Mouse (Mus musculus): ENCODE measurements around the gene Gm28048. TPM values are rescaled to one million over a fixed set of nuclear protein-coding genes. Genes with fewer than 3 reads are reported as not detected.

Gene Gm28048
- polyA plus RNA-seq, 1 experiment from 2014 or later = 3.4 TPM

- Histone ChIP-seq H3K9me3 (replicated peaks) (no peaks in the 10 kb centered on the region), H3K27ac (no peak overlapping the region), H3K4me2 (no peak overlapping the region), H3K36me3 (ENCODE audit: poor library complexity, severe bottlenecking) (no peaks in the 10 kb centered on the region), H3K9ac (no peak overlapping the region), H3K4me1 (peaks cover 11% of the 10 kb centered on the region; the same call in 1 of the 2 replicates), H3K27me3 (no peaks in the 10 kb centered on the region), H3K4me3 (no peak overlapping the region)
- 88% methylated on average over 3 of the region's 3 CpGs for WGBS
- no peak for ATAC-seq
Observed at GRCm38 (mm10) chr11:22876680-22877330, 105.1 kb downstream of the Gm28048 start.

GRCm38 (mm10) chr11:22875279-22875678 is 106.6 kb downstream of the Gm28048 start:
- H3K4me1 ChIP-seq = peaks cover 11% of the 10 kb centered on the region; the same call in 1 of the 2 replicates
- no peak overlapping the region for H3K4me2 ChIP-seq
- H3K9me3 ChIP-seq (replicated peaks) = no peaks in the 10 kb centered on the region
- peak; percentile 61 for ATAC-seq
- peak overlapping the region; percentile 40 for H3K27ac ChIP-seq
- 73% methylated on average over 4 of the region's 4 CpGs for WGBS
- H3K27me3 ChIP-seq = no peaks in the 10 kb centered on the region
- H3K9ac ChIP-seq = no peak overlapping the region
- H3K4me3 ChIP-seq = no peak overlapping the region
- H3K36me3 ChIP-seq (ENCODE audit: poor library complexity, severe bottlenecking) = no peaks in the 10 kb centered on the region

- 48% methylated on average over 6 of the region's 6 CpGs for WGBS
- ATAC-seq = no peak
- H3K9me3 ChIP-seq (replicated peaks) = no peaks in the 10 kb centered on the region
- H3K9ac ChIP-seq = no peak overlapping the region
- H3K4me1 ChIP-seq = peaks cover 11% of the 10 kb centered on the region; the same call in 1 of the 2 replicates
- H3K36me3 ChIP-seq (ENCODE audit: poor library complexity, severe bottlenecking) = no peaks in the 10 kb centered on the region
- H3K4me2 ChIP-seq = no peak overlapping the region
- peak overlapping the region; percentile 19; the same call in 1 of the 2 replicates for H3K27ac ChIP-seq
- H3K4me3 ChIP-seq = no peak overlapping the region
- no peaks in the 10 kb centered on the region for H3K27me3 ChIP-seq
Observed at GRCm38 (mm10) chr11:22874747-22875146, 107.1 kb downstream of the Gm28048 start.

- H3K9me3 ChIP-seq (replicated peaks) = no peaks in the 10 kb centered on the region
- H3K4me3 ChIP-seq = no peak overlapping the region
- H3K27me3 ChIP-seq = no peaks in the 10 kb centered on the region
- no peak overlapping the region for H3K4me2 ChIP-seq
- H3K4me1 ChIP-seq = peaks cover 11% of the 10 kb centered on the region; the same call in 1 of the 2 replicates
- H3K27ac ChIP-seq = no peak overlapping the region
- WGBS = 63% methylated on average over 4 of the region's 4 CpGs
- no peaks in the 10 kb centered on the region for H3K36me3 ChIP-seq (ENCODE audit: poor library complexity, severe bottlenecking)
- no peak overlapping the region for H3K9ac ChIP-seq
- ATAC-seq = no peak
Observed at GRCm38 (mm10) chr11:22873383-22873782, 108.5 kb downstream of the Gm28048 start.

- 61% methylated on average over 4 of the region's 4 CpGs for WGBS
- H3K9ac ChIP-seq = no peak overlapping the region
- peaks cover 11% of the 10 kb centered on the region; the same call in 1 of the 2 replicates for H3K4me1 ChIP-seq
- H3K9me3 ChIP-seq (replicated peaks) = no peaks in the 10 kb centered on the region
- H3K27ac ChIP-seq = no peak overlapping the region; the same call in 1 of the 2 replicates
- ATAC-seq = no peak
- H3K4me3 ChIP-seq = no peak overlapping the region
- H3K27me3 ChIP-seq = no peaks in the 10 kb centered on the region
- H3K4me2 ChIP-seq = no peak overlapping the region
- H3K36me3 ChIP-seq (ENCODE audit: poor library complexity, severe bottlenecking) = no peaks in the 10 kb centered on the region
Observed at GRCm38 (mm10) chr11:22872307-22872680, 109.6 kb downstream of the Gm28048 start.

- 70% methylated on average over 7 of the region's 7 CpGs for WGBS
- Histone ChIP-seq H3K27me3 (no peaks in the 10 kb centered on the region), H3K4me3 (no peak overlapping the region), H3K9ac (no peak overlapping the region), H3K4me1 (peaks cover 11% of the 10 kb centered on the region; the same call in 1 of the 2 replicates), H3K27ac (no peak overlapping the region; the same call in 1 of the 2 replicates), H3K36me3 (ENCODE audit: poor library complexity, severe bottlenecking) (no peaks in the 10 kb centered on the region), H3K9me3 (replicated peaks) (no peaks in the 10 kb centered on the region), H3K4me2 (no peak overlapping the region)
- no peak for ATAC-seq
Observed at GRCm38 (mm10) chr11:22871628-22872306, 110.1 kb downstream of the Gm28048 start.

- Histone ChIP-seq H3K36me3 (ENCODE audit: poor library complexity, severe bottlenecking) (no peaks in the 10 kb centered on the region), H3K4me1 (peaks cover 20% of the 10 kb centered on the region), H3K27me3 (0 out of 2 replicates have a peak, but pooled peaks cover 2% of the 10 kb centered on the region), H3K4me2 (no peak overlapping the region), H3K27ac (no peak overlapping the region), H3K4me3 (no peak overlapping the region), H3K9me3 (replicated peaks) (no peaks in the 10 kb centered on the region), H3K9ac (no peak overlapping the region)
- ATAC-seq = no peak
- WGBS = 89% methylated on average over 8 of the region's 8 CpGs
Observed at GRCm38 (mm10) chr11:22868582-22868981, 113.3 kb downstream of the Gm28048 start.

- no peaks in the 10 kb centered on the region for H3K36me3 ChIP-seq (ENCODE audit: poor library complexity, severe bottlenecking)
- H3K27ac ChIP-seq = no peak overlapping the region
- H3K9me3 ChIP-seq (replicated peaks) = no peaks in the 10 kb centered on the region
- no peak overlapping the region for H3K4me2 ChIP-seq
- WGBS = 90% methylated on average over 5 of the region's 5 CpGs
- no peak overlapping the region for H3K9ac ChIP-seq
- no peak overlapping the region for H3K4me3 ChIP-seq
- ATAC-seq = no peak
- H3K27me3 ChIP-seq = 0 out of 2 replicates have a peak, but pooled peaks cover 8% of the 10 kb centered on the region
- peaks cover 23% of the 10 kb centered on the region for H3K4me1 ChIP-seq
Observed at GRCm38 (mm10) chr11:22867691-22868090, 114.2 kb downstream of the Gm28048 start.

- Histone ChIP-seq H3K9me3 (replicated peaks) (no peaks in the 10 kb centered on the region), H3K4me3 (no peak overlapping the region), H3K27me3 (peaks cover 24% of the 10 kb centered on the region), H3K4me1 (peaks cover 18% of the 10 kb centered on the region), H3K9ac (no peak overlapping the region), H3K27ac (no peak overlapping the region), H3K36me3 (ENCODE audit: poor library complexity, severe bottlenecking) (no peaks in the 10 kb centered on the region), H3K4me2 (no peak overlapping the region)
- WGBS = 90% methylated on average over 7 of the region's 7 CpGs
- no peak for ATAC-seq
Observed at GRCm38 (mm10) chr11:22865635-22866246, 116.1 kb downstream of the Gm28048 start.

GRCm38 (mm10) chr11:22864305-22865060 is 117.4 kb downstream of the Gm28048 start:
- H3K27me3 ChIP-seq = peaks cover 37% of the 10 kb centered on the region
- 24% methylated on average over 8 of the region's 8 CpGs for WGBS

GRCm38 (mm10) chr11:22863581-22863980 is 118.3 kb downstream of the Gm28048 start:
- H3K4me1 ChIP-seq = peaks cover 35% of the 10 kb centered on the region
- no peak overlapping the region for H3K4me2 ChIP-seq
- H3K9me3 ChIP-seq (replicated peaks) = no peaks in the 10 kb centered on the region
- H3K27ac ChIP-seq = 0 out of 2 replicates have a peak overlapping the region, but pooled peaks have one; percentile 3
- no peak overlapping the region for H3K4me3 ChIP-seq
- no peak for ATAC-seq
- H3K9ac ChIP-seq = no peak overlapping the region
- peaks cover 46% of the 10 kb centered on the region for H3K27me3 ChIP-seq
- H3K36me3 ChIP-seq (ENCODE audit: poor library complexity, severe bottlenecking) = no peaks in the 10 kb centered on the region
- 36% methylated on average over 4 of the region's 4 CpGs for WGBS

More at GRCm38 (mm10) chr11:22864305-22865060, 117.4 kb downstream of the Gm28048 start:
- H3K9ac ChIP-seq = no peak overlapping the region
- H3K27ac ChIP-seq = no peak overlapping the region
- no peaks in the 10 kb centered on the region for H3K36me3 ChIP-seq (ENCODE audit: poor library complexity, severe bottlenecking)
- H3K9me3 ChIP-seq (replicated peaks) = no peaks in the 10 kb centered on the region
- peaks cover 29% of the 10 kb centered on the region for H3K4me1 ChIP-seq
- no peak overlapping the region for H3K4me3 ChIP-seq
- no peak overlapping the region for H3K4me2 ChIP-seq
- peak; percentile 59; the same call in 1 of the 2 replicates for ATAC-seq
